Mouse (Mus musculus): ENCODE data around the gene Rbm46.

The Rbm46 gene

GRCm38 (mm10) chr3:82791663-82792062 lies 84.6 kb downstream of the Rbm46 start:
- DNase-seq (ENCODE audit: low read depth, low spot score) = no peak
